Mouse (Mus musculus): Measurements from ENCODE around the gene Zfp239. TPM values are rescaled to one million over a fixed set of nuclear protein-coding genes. Genes with fewer than 3 reads are reported as not detected.
A peak's percentile ranks its signal among the peaks of the same experiment; 100 is the strongest.

Zfp239 gene
- polyA plus RNA-seq, 1 experiment from 2014 or later: 16.5 TPM

DNA sequence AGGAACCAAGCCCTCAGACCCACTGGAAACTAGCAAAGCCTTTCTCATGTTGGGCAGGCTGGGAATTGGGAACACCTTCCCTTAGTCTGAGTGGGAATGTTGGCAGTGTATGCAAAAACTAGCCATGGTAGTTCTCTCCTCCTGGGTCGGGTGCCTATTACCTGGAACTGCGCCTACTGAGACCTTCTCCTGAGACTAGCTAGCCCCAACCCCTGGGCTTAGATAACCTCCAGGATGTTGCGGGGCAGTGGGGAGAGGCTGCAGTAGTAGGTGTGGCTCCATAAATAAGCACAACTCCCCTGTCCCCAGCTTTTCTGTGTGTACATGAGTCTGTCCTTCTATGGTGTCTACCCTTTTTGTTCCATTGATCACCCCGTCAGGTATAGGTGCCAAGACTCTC is 40.7 kb downstream of the Zfp239 start:
- 82% methylated on average over 4 of the region's 4 CpGs for WGBS
- H3K4me2 ChIP-seq: no peak overlapping the region

DNA sequence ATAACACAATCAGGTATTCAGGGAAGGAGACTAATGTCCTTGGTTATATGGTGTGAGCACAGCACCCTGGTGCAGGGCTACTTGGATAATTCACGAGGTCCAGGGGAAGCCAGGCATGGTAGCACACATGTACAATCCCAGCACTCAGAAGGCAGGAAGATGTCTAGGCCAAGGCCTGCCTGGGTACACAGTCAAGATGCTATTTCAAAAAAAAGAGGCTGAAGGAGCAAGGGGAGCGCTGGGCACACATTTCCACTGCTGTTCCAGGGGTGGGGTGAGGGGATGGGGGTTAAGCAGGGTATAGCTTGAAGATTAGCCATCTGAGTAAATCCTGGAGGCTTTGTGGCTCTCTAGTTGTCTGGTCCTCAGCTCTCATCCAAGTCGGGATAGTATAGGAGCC is 41.9 kb downstream of the Zfp239 start:
- no peak for ATAC-seq (replicated peaks)
- H3K27me3 ChIP-seq (replicated peaks): no peaks in the 10 kb centered on the region
- H3K9me3 ChIP-seq: no peaks in the 10 kb centered on the region
- no peaks in the 10 kb centered on the region for H3K36me3 ChIP-seq (replicated peaks)
- H3K4me1 ChIP-seq: peaks cover 22% of the 10 kb centered on the region
- H3K4me3 ChIP-seq: no peak overlapping the region
- no peak overlapping the region for H3K4me2 ChIP-seq
- H3K9ac ChIP-seq: no peak overlapping the region
- no peak overlapping the region for H3K27ac ChIP-seq
- 80% methylated on average over 3 of the region's 3 CpGs for WGBS

More for the DNA sequence above, 40.7 kb downstream of the Zfp239 start:
- Histone ChIP-seq H3K4me1 (peaks cover 9% of the 10 kb centered on the region; the same call in 1 of the 2 replicates), H3K27ac (no peak overlapping the region), H3K27me3 (replicated peaks) (no peaks in the 10 kb centered on the region), H3K36me3 (replicated peaks) (no peaks in the 10 kb centered on the region), H3K9me3 (no peaks in the 10 kb centered on the region), H3K9ac (no peak overlapping the region), H3K4me3 (no peak overlapping the region)
- no peak for ATAC-seq (replicated peaks)

DNA sequence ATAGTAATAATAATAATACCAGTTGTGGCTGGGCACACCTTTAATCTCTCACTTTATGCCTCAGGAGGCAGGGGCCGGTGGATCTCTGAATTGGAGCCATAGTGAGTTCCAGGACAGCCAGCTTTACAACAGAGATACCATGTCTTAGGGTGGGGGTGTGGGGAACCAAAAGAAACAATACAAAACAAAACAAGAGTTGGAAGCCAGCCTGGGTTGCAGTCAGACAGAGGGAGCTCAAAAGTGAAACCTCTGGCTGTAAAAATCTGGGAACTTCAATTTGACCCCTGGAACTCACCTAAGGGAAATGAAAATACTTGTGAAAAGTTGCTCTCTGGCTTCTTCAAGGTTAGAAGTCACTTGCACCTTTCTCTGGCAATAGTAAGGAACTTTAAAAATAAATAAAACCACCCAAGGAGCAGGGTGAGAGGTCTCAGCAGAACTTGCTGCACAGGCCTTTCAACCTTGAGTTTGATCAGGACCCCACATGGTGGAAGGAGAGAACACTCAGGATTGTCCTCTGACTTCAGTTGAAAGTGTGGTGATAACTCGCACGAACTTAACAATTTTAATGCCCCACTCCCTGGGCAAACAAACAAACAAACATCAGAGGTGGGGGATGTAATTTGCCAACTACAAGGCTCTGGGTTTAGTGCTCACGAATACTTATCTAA is 43.5 kb downstream of the Zfp239 start:
- no peak for ATAC-seq (replicated peaks)
- Histone ChIP-seq H3K36me3 (replicated peaks) (no peaks in the 10 kb centered on the region), H3K4me1 (peaks cover 26% of the 10 kb centered on the region), H3K27ac (peak overlapping the region; percentile 72), H3K4me3 (peak overlapping the region; percentile 71), H3K9me3 (no peaks in the 10 kb centered on the region), H3K27me3 (replicated peaks) (no peaks in the 10 kb centered on the region), H3K4me2 (peak overlapping the region; percentile 57), H3K9ac (no peak overlapping the region)
- WGBS: 26% methylated on average over 4 of the region's 4 CpGs

DNA sequence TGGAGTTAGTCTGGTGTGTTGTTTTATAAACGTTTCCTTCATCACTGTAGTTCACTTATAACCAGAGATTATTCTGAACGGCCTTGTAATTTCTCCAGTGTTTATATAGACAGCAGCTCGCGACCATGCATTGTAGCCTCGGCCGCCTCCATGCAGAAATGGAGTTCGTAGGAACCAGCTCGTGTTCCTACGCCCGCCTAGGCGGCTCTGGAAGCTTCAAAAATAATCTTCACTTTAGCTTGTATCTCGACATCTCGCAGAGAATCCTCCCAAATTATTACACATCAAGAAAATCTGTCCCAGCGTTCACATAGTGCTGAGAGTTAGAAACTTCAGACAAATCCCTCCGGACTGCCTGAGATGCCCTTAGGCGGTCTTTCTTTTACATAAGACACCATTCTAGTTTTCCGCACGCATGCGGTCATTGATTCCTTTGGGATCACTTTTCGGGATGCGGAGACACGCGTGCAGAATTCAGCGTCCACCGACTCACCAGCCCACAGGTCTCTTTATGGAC is 44.2 kb downstream of the Zfp239 start:
- Histone ChIP-seq H3K36me3 (replicated peaks) (no peaks in the 10 kb centered on the region), H3K27ac (peak overlapping the region; percentile 72), H3K4me1 (peaks cover 26% of the 10 kb centered on the region), H3K4me2 (peak overlapping the region; percentile 57), H3K9me3 (no peaks in the 10 kb centered on the region), H3K9ac (peak overlapping the region; percentile 47), H3K4me3 (peak overlapping the region; percentile 71), H3K27me3 (replicated peaks) (no peaks in the 10 kb centered on the region)
- peak; percentile 51 for ATAC-seq (replicated peaks)
- under 1% methylated on average over 25 of the region's 25 CpGs for WGBS

DNA sequence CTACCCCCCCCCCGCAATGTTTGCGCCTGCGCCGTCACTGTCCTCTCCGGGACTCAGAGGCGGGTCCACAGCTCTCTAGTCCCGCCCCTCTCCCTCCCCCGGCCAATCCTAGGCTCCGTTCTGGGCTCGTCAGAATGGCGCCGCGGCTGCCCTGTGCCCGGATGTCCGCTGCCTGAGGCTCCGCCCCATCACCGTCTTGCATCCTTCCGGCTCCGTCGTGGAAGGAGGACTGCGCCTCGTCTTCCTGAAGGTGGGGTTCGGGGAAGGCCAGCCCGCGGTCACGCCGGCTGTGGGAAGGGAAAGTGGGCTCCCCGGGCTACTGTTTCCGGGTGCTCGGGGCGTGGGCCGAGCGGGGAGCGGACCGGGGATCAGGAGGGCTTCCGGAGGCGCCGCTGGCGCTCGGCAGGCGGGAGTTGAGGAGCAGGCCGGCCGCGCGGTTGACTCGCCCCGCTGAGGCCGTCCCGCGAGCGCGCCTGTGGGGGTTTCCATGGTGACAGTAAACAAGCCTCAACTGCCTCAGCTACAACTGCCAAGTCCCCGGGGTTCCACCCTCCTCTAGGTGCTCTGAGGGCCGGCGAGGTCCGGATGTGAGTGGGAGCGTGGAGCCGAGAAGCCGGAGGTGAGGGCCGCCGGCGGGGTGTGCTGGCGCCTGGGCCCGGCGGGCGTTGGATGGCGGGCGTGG is 44.8 kb downstream of the Zfp239 start:
- Histone ChIP-seq H3K36me3 (replicated peaks) (no peaks in the 10 kb centered on the region), H3K27ac (peak overlapping the region; percentile 94), H3K4me1 (peaks cover 26% of the 10 kb centered on the region), H3K27me3 (replicated peaks) (no peaks in the 10 kb centered on the region), H3K9me3 (no peaks in the 10 kb centered on the region), H3K4me2 (peak overlapping the region; percentile 100), H3K4me3 (peak overlapping the region; percentile 71), H3K9ac (peak overlapping the region; percentile 68)
- peak; percentile 99 for ATAC-seq (replicated peaks)
- under 1% methylated on average over 65 of the region's 68 CpGs for whole genome bisulfite sequencing

DNA sequence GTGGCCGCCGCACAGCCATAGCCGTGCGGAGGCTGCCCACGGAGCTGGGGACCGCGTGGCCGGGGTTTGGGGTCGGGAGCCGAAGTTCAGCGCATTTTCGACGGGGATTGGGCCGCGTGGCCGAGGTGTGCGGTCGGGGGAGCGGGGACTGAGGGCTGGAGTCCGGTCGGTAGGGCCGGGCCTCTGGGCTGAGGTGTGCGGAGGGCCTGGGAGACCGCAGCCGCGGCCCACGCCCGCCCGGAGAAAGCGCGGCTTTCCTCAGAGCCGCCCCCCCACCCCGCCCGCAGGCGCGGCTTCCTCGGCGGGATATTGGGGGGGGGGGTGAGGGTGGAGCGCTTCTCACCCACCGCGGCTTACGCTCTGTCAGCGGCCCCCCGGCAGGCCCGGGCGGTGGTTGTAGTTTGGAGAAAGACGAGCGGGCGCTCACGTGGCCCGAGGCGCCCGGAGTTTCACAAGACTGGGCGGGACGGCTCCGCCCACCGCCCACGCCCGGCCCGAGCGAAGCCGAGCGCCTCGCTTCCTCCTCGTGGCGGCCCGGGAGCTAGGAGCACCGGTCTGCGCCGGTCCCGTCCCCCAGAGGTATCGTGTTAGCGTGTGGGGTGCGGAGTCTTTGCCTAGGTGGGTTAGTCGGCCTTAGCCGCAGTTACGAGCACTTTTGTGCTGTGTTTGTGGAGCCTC is 45.5 kb downstream of the Zfp239 start:
- ATAC-seq (replicated peaks): peak; percentile 51
- Histone ChIP-seq H3K27ac (peak overlapping the region; percentile 94), H3K36me3 (replicated peaks) (no peaks in the 10 kb centered on the region), H3K27me3 (replicated peaks) (no peaks in the 10 kb centered on the region), H3K9me3 (no peaks in the 10 kb centered on the region), H3K9ac (peak overlapping the region; percentile 68), H3K4me1 (peaks cover 26% of the 10 kb centered on the region), H3K4me2 (peak overlapping the region; percentile 100), H3K4me3 (peak overlapping the region; percentile 71)
- WGBS: under 1% methylated on average over 66 of the region's 77 CpGs

DNA sequence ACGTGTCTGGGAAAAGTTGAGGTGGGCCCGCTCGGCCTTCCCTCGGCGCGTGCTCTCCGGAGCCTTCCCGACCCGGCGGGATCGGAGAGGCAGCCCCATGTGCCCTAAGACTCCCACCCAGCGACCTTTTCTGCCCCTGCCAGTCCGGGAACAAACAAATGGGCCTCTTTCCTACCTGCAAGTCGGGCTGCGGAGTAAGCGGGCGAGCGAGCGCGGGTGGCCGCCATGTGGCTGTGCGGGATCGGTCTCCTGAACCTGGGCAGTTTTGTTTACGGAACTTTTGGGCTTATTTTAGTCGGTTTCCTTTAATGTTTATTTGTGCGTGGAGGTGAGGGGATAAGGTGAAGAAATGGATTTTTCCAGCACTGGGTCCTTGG is 46.1 kb downstream of the Zfp239 start:
- Histone ChIP-seq H3K27ac (peak overlapping the region; percentile 94; the same call in 1 of the 2 replicates), H3K4me2 (peak overlapping the region; percentile 100), H3K4me3 (peak overlapping the region; percentile 71), H3K9me3 (no peaks in the 10 kb centered on the region), H3K4me1 (peaks cover 26% of the 10 kb centered on the region), H3K27me3 (replicated peaks) (no peaks in the 10 kb centered on the region), H3K36me3 (replicated peaks) (no peaks in the 10 kb centered on the region), H3K9ac (peak overlapping the region; percentile 68)
- no peak for ATAC-seq (replicated peaks)
- WGBS: 0% methylated on average over 26 of the region's 26 CpGs

DNA sequence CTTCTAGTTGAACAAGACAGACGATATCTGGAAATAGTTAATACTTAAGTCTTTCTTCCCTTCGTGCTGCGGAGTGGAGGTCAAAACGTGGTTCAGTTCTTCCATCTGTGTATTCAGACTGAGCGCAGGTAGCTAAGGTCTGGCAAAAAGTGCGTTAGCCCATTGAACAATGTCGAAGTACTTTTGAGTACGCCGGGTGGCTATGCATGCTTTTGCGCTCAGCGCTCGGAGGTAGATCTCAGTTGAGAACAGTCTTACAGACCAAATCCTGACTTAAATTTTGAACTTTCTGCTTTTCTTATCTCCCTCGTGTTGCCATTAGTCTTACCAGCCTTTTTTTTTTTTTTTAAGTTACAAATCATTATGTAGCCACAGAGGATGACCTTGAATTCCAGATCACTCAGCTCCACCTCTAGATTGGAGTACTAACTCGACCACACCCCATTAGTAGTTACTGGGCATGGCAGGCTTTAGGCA is 46.6 kb downstream of the Zfp239 start:
- Histone ChIP-seq H3K4me2 (peak overlapping the region; percentile 100), H3K4me3 (peak overlapping the region; percentile 71), H3K9ac (peak overlapping the region; percentile 68), H3K4me1 (peaks cover 26% of the 10 kb centered on the region), H3K27ac (no peak overlapping the region), H3K36me3 (replicated peaks) (no peaks in the 10 kb centered on the region), H3K9me3 (no peaks in the 10 kb centered on the region), H3K27me3 (replicated peaks) (no peaks in the 10 kb centered on the region)
- 2% methylated on average over 14 of the region's 14 CpGs for WGBS
- no peak for ATAC-seq (replicated peaks)

DNA sequence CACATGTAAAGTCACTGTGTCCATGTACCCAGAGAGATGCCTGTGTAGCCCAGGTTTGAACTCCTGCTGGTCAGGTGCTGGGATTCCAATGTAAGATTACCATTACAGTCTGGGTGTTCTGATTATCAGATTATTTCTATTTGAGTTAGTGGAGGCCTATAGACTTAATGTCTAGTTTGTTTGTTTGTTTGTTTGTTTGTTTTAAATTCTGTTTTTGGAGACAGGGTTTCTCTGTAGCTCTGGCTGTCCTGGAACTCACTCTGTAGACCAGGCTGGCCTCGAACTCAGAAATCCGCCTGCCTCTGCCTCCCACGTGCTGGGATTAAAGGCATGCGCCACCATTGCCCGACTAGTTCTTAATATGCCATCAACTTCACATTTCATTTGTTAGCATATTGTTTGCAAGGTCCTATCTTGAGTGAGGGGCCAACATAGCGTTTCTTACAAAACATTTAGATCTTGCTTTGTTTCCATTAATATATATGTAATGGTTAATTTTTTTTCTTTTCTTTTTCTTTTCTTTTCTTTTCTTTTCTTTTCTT is 48.3 kb downstream of the Zfp239 start:
- 85% methylated on average over 6 of the region's 6 CpGs for WGBS
- no peak for ATAC-seq (replicated peaks)
- Histone ChIP-seq H3K36me3 (replicated peaks) (no peaks in the 10 kb centered on the region), H3K4me1 (peaks cover 26% of the 10 kb centered on the region), H3K4me3 (no peak overlapping the region), H3K9ac (no peak overlapping the region), H3K9me3 (no peaks in the 10 kb centered on the region), H3K27ac (no peak overlapping the region), H3K4me2 (no peak overlapping the region), H3K27me3 (replicated peaks) (no peaks in the 10 kb centered on the region)

DNA sequence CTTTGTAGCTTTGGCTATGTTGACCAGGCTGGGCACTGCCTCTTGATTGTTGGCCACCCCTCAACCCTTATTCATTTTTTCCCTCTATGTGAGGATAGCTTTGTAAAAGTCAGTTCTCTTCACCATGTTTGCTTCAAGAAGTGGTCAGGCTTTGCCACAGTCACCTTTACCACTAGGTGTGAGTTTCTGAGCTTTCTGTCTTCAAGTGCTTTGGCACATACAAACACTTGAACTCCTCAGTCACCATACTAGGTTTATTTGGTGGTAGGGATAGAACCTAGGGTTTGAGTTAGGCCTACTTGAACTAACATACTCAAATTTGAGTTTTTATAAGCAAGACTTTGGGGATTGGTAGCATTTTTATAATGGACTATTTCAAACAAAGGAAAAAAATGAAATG is 52.6 kb downstream of the Zfp239 start:
- Histone ChIP-seq H3K4me1 (peaks cover 27% of the 10 kb centered on the region), H3K4me3 (no peak overlapping the region), H3K9me3 (no peaks in the 10 kb centered on the region), H3K36me3 (replicated peaks) (no peaks in the 10 kb centered on the region), H3K27me3 (replicated peaks) (no peaks in the 10 kb centered on the region), H3K4me2 (no peak overlapping the region), H3K9ac (no peak overlapping the region), H3K27ac (no peak overlapping the region)
- no peak for ATAC-seq (replicated peaks)

DNA sequence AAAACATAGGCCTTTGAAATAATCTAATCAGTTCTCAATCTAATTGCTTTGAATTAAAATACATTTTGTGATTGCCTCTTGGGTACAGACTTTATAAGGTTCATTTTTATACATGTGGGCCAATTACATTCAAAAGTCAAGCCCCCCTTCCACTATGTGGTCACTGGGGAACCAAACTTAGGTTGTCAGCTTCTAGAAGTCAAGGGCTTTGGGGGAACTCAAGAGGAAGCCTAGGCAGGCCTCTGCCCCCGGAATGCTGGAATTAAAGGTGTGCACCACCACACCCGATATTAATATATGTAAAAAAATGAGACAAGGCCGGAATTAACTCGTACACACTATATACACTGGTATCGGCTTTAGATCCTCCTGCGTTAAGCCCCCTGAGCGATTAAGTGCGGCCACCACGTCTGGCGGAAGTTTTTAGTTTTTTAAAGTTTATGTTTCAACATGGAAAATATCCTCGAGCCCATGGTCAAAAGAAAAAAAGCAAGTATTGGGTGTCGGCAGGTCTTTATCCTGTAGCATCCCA is 54.4 kb downstream of the Zfp239 start:
- Histone ChIP-seq H3K27ac (peak overlapping the region; percentile 68; the same call in 1 of the 2 replicates), H3K27me3 (replicated peaks) (no peaks in the 10 kb centered on the region), H3K4me1 (peaks cover 27% of the 10 kb centered on the region), H3K4me3 (peak overlapping the region; percentile 52), H3K4me2 (peak overlapping the region; percentile 89), H3K9me3 (no peaks in the 10 kb centered on the region), H3K9ac (peak overlapping the region; percentile 44), H3K36me3 (replicated peaks) (no peaks in the 10 kb centered on the region)
- ATAC-seq (replicated peaks): no peak
- 3% methylated on average over 12 of the region's 12 CpGs for WGBS

All from midbrain, embryonic 15.5 days (tissue).